Mouse (Mus musculus): ENCODE results near the gene Styx.

Gene Styx

GRCm38 (mm10) chr14:45438931-45439275 is 88.0 kb downstream of the Styx start:
- no peak for DNase-seq (ENCODE audit: extremely low read depth, low read depth)

- DNase-seq (ENCODE audit: extremely low read depth, low read depth) = no peak
Measured at GRCm38 (mm10) chr14:45439387-45439786, 88.5 kb downstream of the Styx start.

- no peak for DNase-seq (ENCODE audit: extremely low read depth, low read depth)
Measured at GRCm38 (mm10) chr14:45441291-45441690, 90.4 kb downstream of the Styx start.

- no peak for DNase-seq (ENCODE audit: extremely low read depth, low read depth)
Measured at GRCm38 (mm10) chr14:45442781-45443560, 92.1 kb downstream of the Styx start.

- DNase-seq (ENCODE audit: extremely low read depth, low read depth) = no peak
Measured at GRCm38 (mm10) chr14:45444870-45445269, 94.0 kb downstream of the Styx start.

GRCm38 (mm10) chr14:45445445-45445844 is 94.6 kb downstream of the Styx start:
- DNase-seq (ENCODE audit: extremely low read depth, low read depth) = no peak

GRCm38 (mm10) chr14:45446777-45447176 is 95.9 kb downstream of the Styx start:
- DNase-seq (ENCODE audit: extremely low read depth, low read depth) = no peak

- DNase-seq (ENCODE audit: extremely low read depth, low read depth) = no peak
Measured at GRCm38 (mm10) chr14:45451090-45451489, 100.2 kb downstream of the Styx start.

- DNase-seq (ENCODE audit: extremely low read depth, low read depth) = no peak
Measured at GRCm38 (mm10) chr14:45452148-45452547, 101.3 kb downstream of the Styx start.

GRCm38 (mm10) chr14:45452861-45453512 is 102.1 kb downstream of the Styx start:
- DNase-seq (ENCODE audit: extremely low read depth, low read depth) = no peak

GRCm38 (mm10) chr14:45453538-45454233 is 102.8 kb downstream of the Styx start:
- no peak for DNase-seq (ENCODE audit: extremely low read depth, low read depth)

- DNase-seq (ENCODE audit: extremely low read depth, low read depth) = no peak
Measured at GRCm38 (mm10) chr14:45455651-45456501, 105.0 kb downstream of the Styx start.

GRCm38 (mm10) chr14:45456502-45456846 is 105.6 kb downstream of the Styx start:
- peak; percentile 14 for DNase-seq (ENCODE audit: extremely low read depth, low read depth)

GRCm38 (mm10) chr14:45457003-45457402 is 106.1 kb downstream of the Styx start:
- DNase-seq (ENCODE audit: extremely low read depth, low read depth) = no peak

GRCm38 (mm10) chr14:45459877-45460276 is 109.0 kb downstream of the Styx start:
- DNase-seq (ENCODE audit: extremely low read depth, low read depth) = no peak

- DNase-seq (ENCODE audit: extremely low read depth, low read depth) = no peak
Measured at GRCm38 (mm10) chr14:45460491-45460890, 109.6 kb downstream of the Styx start.

- DNase-seq (ENCODE audit: extremely low read depth, low read depth) = no peak
Measured at GRCm38 (mm10) chr14:45461945-45462344, 111.1 kb downstream of the Styx start.

GRCm38 (mm10) chr14:45462374-45462773 is 111.5 kb downstream of the Styx start:
- DNase-seq (ENCODE audit: extremely low read depth, low read depth) = no peak

- no peak for DNase-seq (ENCODE audit: extremely low read depth, low read depth)
Measured at GRCm38 (mm10) chr14:45462875-45463475, 112.1 kb downstream of the Styx start.

- no peak for DNase-seq (ENCODE audit: extremely low read depth, low read depth)
Measured at GRCm38 (mm10) chr14:45463599-45463998, 112.7 kb downstream of the Styx start.

Measured in MEL-GATA-1-ER (cell line).